Mouse (Mus musculus): ENCODE results near the gene Cyct.

DNA sequence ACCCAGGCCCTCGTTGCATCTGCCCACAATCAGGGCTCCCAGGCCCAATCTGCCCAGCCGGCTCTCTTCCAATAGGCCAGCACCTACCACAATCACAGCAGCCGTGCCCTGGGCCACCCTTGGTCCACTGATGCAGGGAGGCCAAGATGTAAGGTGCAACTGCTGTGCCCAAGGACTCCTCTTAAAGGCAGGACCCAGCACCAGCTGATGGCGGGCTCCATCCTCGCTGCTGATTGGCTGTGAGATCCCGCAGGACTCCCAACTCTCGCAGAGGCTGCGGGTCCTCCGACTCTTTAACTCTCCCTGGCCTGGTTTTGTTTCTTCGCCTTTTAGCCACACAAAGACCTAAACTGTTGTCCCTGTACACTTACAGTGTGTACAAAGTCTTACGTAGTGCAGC, at the start of gene Cyct:
- TF ChIP-seq CTCF (conservative IDR thresholded peaks at IDR 0.05; ENCODE audit: low read length) (no peak), NANOG (IDR thresholded peaks at IDR 0.05; ENCODE audit: borderline replicate concordance, low read length) (no peak)
